ENCODE assay signal across 8 mouse cellular contexts in the genomic region with DNA sequence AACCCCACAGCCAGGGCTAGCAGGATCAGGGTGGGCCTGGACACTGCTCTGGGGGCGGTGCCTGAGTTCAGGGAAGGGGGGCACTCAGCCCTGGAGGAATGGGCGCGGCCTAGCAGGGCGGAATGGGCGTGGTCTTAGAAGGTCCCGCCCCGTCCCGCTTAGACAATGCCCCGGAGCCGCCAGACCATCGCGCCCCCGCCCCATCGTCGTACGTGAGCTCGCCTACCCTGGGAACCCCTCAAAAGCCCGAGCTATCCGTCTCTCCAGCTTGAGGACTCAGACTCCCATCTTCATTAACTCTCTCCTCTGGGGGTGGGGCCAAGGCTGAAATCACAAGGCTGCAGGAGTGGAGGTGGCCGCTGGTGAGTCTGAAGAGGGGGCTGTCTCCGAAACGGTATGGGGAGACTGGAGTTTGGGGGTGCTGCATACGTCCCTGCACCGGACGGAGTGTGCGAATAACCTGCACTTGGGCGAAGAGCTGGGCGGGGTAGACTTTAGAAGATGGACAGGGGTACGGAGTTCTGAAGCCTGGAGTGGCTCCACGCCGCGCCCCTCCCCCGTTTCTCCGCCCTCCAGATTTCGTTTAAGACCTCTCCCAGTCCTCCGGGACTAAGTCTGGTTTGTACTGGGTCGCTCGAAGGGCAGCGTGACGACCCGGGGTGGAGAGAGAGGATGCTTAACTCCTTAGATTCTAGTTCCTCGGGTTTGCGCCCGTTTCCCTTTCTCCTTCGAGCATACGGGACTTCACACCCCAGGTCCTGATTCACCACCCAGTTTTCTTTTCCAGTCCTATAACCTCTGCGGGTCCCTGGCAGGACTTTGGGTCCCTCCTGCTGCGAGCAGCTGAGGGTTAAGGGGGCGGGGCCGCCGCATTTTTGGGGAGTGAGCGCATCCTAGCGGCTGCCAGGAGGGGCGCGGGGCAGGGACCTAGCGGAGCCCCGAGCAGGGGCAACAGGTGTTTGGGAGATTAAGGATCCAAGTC. TPM values are rescaled to one million over a fixed set of nuclear protein-coding genes. Genes with fewer than 3 reads are reported as not detected.
DNase-seq lines count a peak whose midpoint lies in the region; TF ChIP-seq lines count a peak whose summit lies in the region.

TSS of gene Ddah2 (plus strand) at position 125 of the 982 bp plus-strand sequence.

- H3K27ac ChIP-seq in MEL (ENCODE audit: control insufficient read depth, low read depth, low read length) = no peak within 1 kb of the TSS

- peak in 1 of 2 experiments; percentile 47; a peak in 1 of 4 replicates for TF ChIP-seq POLR2A in MEL (IDR thresholded peaks at IDR 0.05; ENCODE audit: control insufficient read depth in 1 of 2, insufficient read depth in 1 of 2, low read depth in 1 of 2, low read length in 2 of 2, poor library complexity in 1 of 2)

- peak within 1 kb of the TSS; percentile 36 to 52 for H3K4me3 ChIP-seq in MEL (ENCODE audit: control insufficient read depth in 1 of 2, insufficient read depth in 1 of 2, low read depth in 2 of 2, low read length in 2 of 2)

- DNase-seq in MEL (ENCODE audit: low read depth, low spot score) = peak; percentile 79
- DNase-seq in cerebellum, adult 8-10 months = peak; percentile 84
- DNase-seq in forelimb bud, embryonic 11.5 days (ENCODE audit: low read depth, low spot score) = peak; percentile 91
- DNase-seq in heart, postnatal 4 days = peak; percentile 97
- DNase-seq in layer of hippocampus, adult 8-10 months (ENCODE audit: low spot score in 2 of 2) = peak; percentile 47 to 61
- DNase-seq in lung, postnatal 10 days = peak; percentile 97
- DNase-seq in ovary, postnatal 36 days (ENCODE audit: low spot score) = peak; percentile 88
- DNase-seq in thymus, postnatal 25 days = peak; percentile 93

- H3K27me3 ChIP-seq in MEL (ENCODE audit: control insufficient read depth in 1 of 2, insufficient read depth in 2 of 2, low read length in 2 of 2) = no peaks in the 10 kb centered on the region

- H3K4me1 ChIP-seq in MEL (ENCODE audit: control insufficient read depth in 1 of 2, insufficient read depth in 2 of 2, low read length in 2 of 2) = no peaks in the 10 kb centered on the region; a peak in 1 of 4 replicates

- peaks cover 8 to 13% of the 10 kb centered on the region in 2 experiments for H3K36me3 ChIP-seq in MEL (ENCODE audit: control insufficient read depth in 1 of 2, insufficient read depth in 2 of 2, low read length in 2 of 2)

- peak within 1 kb of the TSS; percentile 54 for H3K9ac ChIP-seq in MEL (ENCODE audit: control insufficient read depth, low read depth, low read length, poor library complexity, severe bottlenecking)

- peak; percentile 70 for TF ChIP-seq RAD21 in MEL (IDR thresholded peaks at IDR 0.05; ENCODE audit: low read depth, low read length)

- H3K9me3 ChIP-seq in MEL (replicated peaks; ENCODE audit: insufficient read depth, low read length) = no peaks in the 10 kb centered on the region

- TF ChIP-seq EP300 in MEL (IDR thresholded peaks at IDR 0.05; ENCODE audit: low read depth in 1 of 2, low read length in 2 of 2) = no peak

- H3K79me2 ChIP-seq in MEL (ENCODE audit: control insufficient read depth, insufficient read depth, low read length, poor library complexity) = peaks cover 4% of the 10 kb centered on the region; the same call in 1 of the 2 replicates

- peak in 2 of 3 experiments; percentile 71 to 86; a peak in 5 of 6 replicates for TF ChIP-seq CTCF in MEL (IDR thresholded peaks at IDR 0.05 in 2 of 3, conservative IDR thresholded peaks at IDR 0.05 in 1 of 3; ENCODE audit: control insufficient read depth in 1 of 3, insufficient read depth in 1 of 3, low read depth in 2 of 3, low read length in 3 of 3, poor library complexity in 1 of 3, severe bottlenecking in 1 of 3)

TF ChIP-seq in MEL, 35 proteins besides CTCF, POLR2A, EP300 and RAD21:
- TF ChIP-seq ZC3H11A (IDR thresholded peaks at IDR 0.05; ENCODE audit: low read depth, low read length) (peak; percentile 58), CHD2 (IDR thresholded peaks at IDR 0.05; ENCODE audit: low read length) (no peak), MYC (IDR thresholded peaks at IDR 0.05; ENCODE audit: low read depth, low read length) (no peak), MAX (IDR thresholded peaks at IDR 0.05; ENCODE audit: low read length) (0 out of 2 replicates have a peak, but pooled peaks have one; percentile 36), GABPA (IDR thresholded peaks at IDR 0.05; ENCODE audit: low read depth, low read length) (no peak), ZNF384 (IDR thresholded peaks at IDR 0.05; ENCODE audit: low read depth, low read length) (no peak), TCF12 (IDR thresholded peaks at IDR 0.05; ENCODE audit: low read depth, low read length) (no peak), NELFE (IDR thresholded peaks at IDR 0.05; ENCODE audit: low read depth, low read length) (no peak), MAZ (IDR thresholded peaks at IDR 0.05; ENCODE audit: low read depth, low read length) (peak; percentile 23; the same call in 1 of the 2 replicates), MAFK (IDR thresholded peaks at IDR 0.05; ENCODE audit: borderline replicate concordance, low read depth, low read length) (no peak), SMC3 (IDR thresholded peaks at IDR 0.05; ENCODE audit: low read depth, low read length) (peak; percentile 57), E2F4 (IDR thresholded peaks at IDR 0.05; ENCODE audit: borderline replicate concordance, low read depth, low read length) (no peak), CHD1 (IDR thresholded peaks at IDR 0.05; ENCODE audit: low read depth, low read length) (no peak), POLR2AphosphoS2 (IDR thresholded peaks at IDR 0.05; ENCODE audit: low read length) (peak; percentile 95), GATA1 (IDR thresholded peaks at IDR 0.05; ENCODE audit: low read depth, low read length) (no peak), NRF1 (IDR thresholded peaks at IDR 0.05; ENCODE audit: insufficient read depth, low read depth, low read length, poor library complexity, severe bottlenecking) (no peak), USF2 (IDR thresholded peaks at IDR 0.05; ENCODE audit: borderline replicate concordance in 1 of 2, insufficient read depth in 1 of 2, low read depth in 1 of 2, low read length in 2 of 2) (no peak), MXI1 (IDR thresholded peaks at IDR 0.05; ENCODE audit: low read depth, low read length) (peak; percentile 35; the same call in 1 of the 2 replicates), TAL1 (IDR thresholded peaks at IDR 0.05; ENCODE audit: low read length) (no peak), SIN3A (IDR thresholded peaks at IDR 0.05; ENCODE audit: low read length) (peak; percentile 51), UBTF (IDR thresholded peaks at IDR 0.05; ENCODE audit: borderline replicate concordance, insufficient read depth, low read depth, low read length) (no peak), HCFC1 (IDR thresholded peaks at IDR 0.05; ENCODE audit: low read depth, low read length) (0 out of 2 replicates have a peak, but pooled peaks have one; percentile 21), USF1 (IDR thresholded peaks at IDR 0.05; ENCODE audit: low read depth, low read length) (no peak)

RNA-seq across cellular contexts. Expression of gene Ddah2, which starts in this region (rescaled TPM):
- 9.9 and 11.1 TPM in 2 replicates for total RNA-seq in MEL (2012; rRNA removed)
- 1 to 10 TPM in 1 of 2 experiments, not detected in 1; 8.6 TPM for polyA plus RNA-seq in MEL (2012; ENCODE audit: insufficient read depth in 1 of 2, insufficient read length in 2 of 2, low read depth in 1 of 2, low replicate concordance in 2 of 2, missing spikeins in 1 of 2)
- total RNA-seq in heart, postnatal 4 days (2021) = 100 to 1,000 TPM; 104 to 106 TPM
- total RNA-seq in layer of hippocampus, adult 8-10 months (2022) = 10 to 100 TPM in 3 of 4 experiments, 1 to 10 TPM in 1; 8.8 to 20.3 (median 14.9) TPM
